Mouse (Mus musculus): ENCODE measurements around the gene Abcc6. TPM values are rescaled to one million over a fixed set of nuclear protein-coding genes. Genes with fewer than 3 reads are reported as not detected.

Gene Abcc6
- total RNA-seq, 2 experiments from 2014 or later, result 0.07 to 0.21 TPM

- no peak for DNase-seq
- intact Hi-C loops (cut with DNase I; ENCODE audit: low total_unique reads), result no loop called here
Observed at GRCm38 (mm10) chr7:46031075-46031474, 973 bp upstream of the Abcc6 start.

- DNase-seq, result no peak
- intact Hi-C loops (cut with DNase I; ENCODE audit: low total_unique reads), result no loop called here
Observed at GRCm38 (mm10) chr7:46029299-46030144, 580 bp downstream of the Abcc6 start.

- no peak for DNase-seq
- intact Hi-C loops (cut with DNase I; ENCODE audit: low total_unique reads), result no loop called here
Observed at GRCm38 (mm10) chr7:46028681-46029080, 1.4 kb downstream of the Abcc6 start.

- intact Hi-C loops (cut with DNase I; ENCODE audit: low total_unique reads), result no loop called here
- no peak for DNase-seq
Observed at GRCm38 (mm10) chr7:46025436-46025835, 4.7 kb downstream of the Abcc6 start.

GRCm38 (mm10) chr7:46021951-46022350, 8.2 kb downstream of the Abcc6 start:
- intact Hi-C loops (cut with DNase I; ENCODE audit: low total_unique reads), result no loop called here
- DNase-seq, result no peak

- intact Hi-C loops (cut with DNase I; ENCODE audit: low total_unique reads), result no loop called here
- DNase-seq, result no peak
Observed at GRCm38 (mm10) chr7:46019594-46019993, 10.5 kb downstream of the Abcc6 start.

- peak; percentile 55 for DNase-seq
- intact Hi-C loops (cut with DNase I; ENCODE audit: low total_unique reads), result loop anchor here (2.0 kb wide), 2 partner anchors 137 to 143 kb away; no protein-coding TSS in a partner anchor
Observed at GRCm38 (mm10) chr7:46013266-46014010, 16.7 kb downstream of the Abcc6 start.

- no peak for DNase-seq
- intact Hi-C loops (cut with DNase I; ENCODE audit: low total_unique reads), result loop anchor here (2.0 kb wide), 1 partner anchor 135 kb away; no protein-coding TSS in a partner anchor
Observed at GRCm38 (mm10) chr7:46012121-46012520, 18.0 kb downstream of the Abcc6 start.

- DNase-seq, result peak; percentile 47
- intact Hi-C loops (cut with DNase I; ENCODE audit: low total_unique reads), result loop anchor here (5.0 kb wide), 1 partner anchor 62 kb away; no protein-coding TSS in a partner anchor
Observed at GRCm38 (mm10) chr7:46009578-46009977, 20.5 kb downstream of the Abcc6 start.

GRCm38 (mm10) chr7:46002748-46003147, 27.4 kb downstream of the Abcc6 start:
- no peak for DNase-seq
- intact Hi-C loops (cut with DNase I; ENCODE audit: low total_unique reads), result no loop called here

- intact Hi-C loops (cut with DNase I; ENCODE audit: low total_unique reads), result no loop called here
- DNase-seq, result no peak
Observed at GRCm38 (mm10) chr7:46000577-46000976, 29.5 kb downstream of the Abcc6 start.

- DNase-seq, result no peak
- intact Hi-C loops (cut with DNase I; ENCODE audit: low total_unique reads), result no loop called here
Observed at GRCm38 (mm10) chr7:45992470-45992869, 37.6 kb downstream of the Abcc6 start.

- no peak for DNase-seq
- intact Hi-C loops (cut with DNase I; ENCODE audit: low total_unique reads), result no loop called here
Observed at GRCm38 (mm10) chr7:45988344-45988743, 41.8 kb downstream of the Abcc6 start.

- intact Hi-C loops (cut with DNase I; ENCODE audit: low total_unique reads), result no loop called here
- no peak for DNase-seq
Observed at GRCm38 (mm10) chr7:45986893-45987292, 43.2 kb downstream of the Abcc6 start.

GRCm38 (mm10) chr7:45981612-45982011, 48.5 kb downstream of the Abcc6 start:
- DNase-seq, result no peak
- intact Hi-C loops (cut with DNase I; ENCODE audit: low total_unique reads), result no loop called here

GRCm38 (mm10) chr7:45974512-45974911, 55.6 kb downstream of the Abcc6 start:
- intact Hi-C loops (cut with DNase I; ENCODE audit: low total_unique reads), result no loop called here
- no peak for DNase-seq

- intact Hi-C loops (cut with DNase I; ENCODE audit: low total_unique reads), result no loop called here
- DNase-seq, result no peak
Observed at GRCm38 (mm10) chr7:45974103-45974502, 56.0 kb downstream of the Abcc6 start.

- no peak for DNase-seq
- intact Hi-C loops (cut with DNase I; ENCODE audit: low total_unique reads), result no loop called here
Observed at GRCm38 (mm10) chr7:45973271-45973687, 56.8 kb downstream of the Abcc6 start.

GRCm38 (mm10) chr7:45971831-45972723, 58.0 kb downstream of the Abcc6 start:
- no peak for DNase-seq
- intact Hi-C loops (cut with DNase I; ENCODE audit: low total_unique reads), result no loop called here

- no peak for DNase-seq
- intact Hi-C loops (cut with DNase I; ENCODE audit: low total_unique reads), result no loop called here
Observed at GRCm38 (mm10) chr7:45956611-45957010, 73.5 kb downstream of the Abcc6 start.
